Mouse (Mus musculus) liver, embryonic 14.5 days (tissue): ENCODE measurements at regions not wholly inside any gene's neighbourhood (a gene's known extent, or its start where the extent isn't known, plus 50 kb on each side); places are given as distances from the start of the nearest gene placed in this dataset.

Experiments
- ATAC-seq: fragments of 200-750 bp; cut with Nextera tagmentation; 2 replicates; pipeline ENCODE4 v1.8.0; 2017; ENCODE audit warnings: moderate number of reproducible peaks, mild to moderate bottlenecking, moderate library complexity; ENCODE audit not compliant: insufficient read depth
- DNase-seq, 3 experiments: peaks; one replicate each; pipeline ENCODE4 v3.0.0-alpha.2; 2012 to 2013; ENCODE audit warnings: low read depth in 3 of 3, low spot score in 3 of 3
- H3K27ac ChIP-seq: fragments of 300-500 bp; sonication (generic); 2 replicates; pipeline ENCODE4 v1.5.1; 2014; ENCODE audit warnings: moderate library complexity, mild to moderate bottlenecking, control low read depth, inconsistent platforms
- H3K27me3 ChIP-seq: fragments of 300-500 bp; sonication (generic); 2 replicates; pipeline ENCODE4 v1.6.1; 2014; ENCODE audit warnings: mild to moderate bottlenecking, low read length, moderate library complexity; ENCODE audit not compliant: control insufficient read depth, insufficient read depth
- H3K36me3 ChIP-seq: fragments of 300-500 bp; sonication (generic); replicated peaks from 2 replicates; pipeline ENCODE4 v1.6.1; 2014; ENCODE audit warnings: low read depth; ENCODE audit not compliant: control insufficient read depth, insufficient read depth
- H3K4me1 ChIP-seq, 2 experiments: fragments of 200-500 bp in 1 of 2; fragments of 300-500 bp in 1 of 2; sonication (generic) in 1 of 2; replicated peaks; 2 replicates each; pipeline ENCODE4 v1.6.1; 2012 to 2014; ENCODE audit warnings: antibody characterized with exemption in 1 of 2, inconsistent platforms in 1 of 2, low read length in 1 of 2; ENCODE audit not compliant: control insufficient read depth in 2 of 2, insufficient read depth in 2 of 2
- H3K4me2 ChIP-seq: fragments of 300-500 bp; sonication (generic); 2 replicates; pipeline ENCODE4 v1.6.1; 2014; ENCODE audit warnings: low read depth, mild to moderate bottlenecking, control low read depth, moderate library complexity
- H3K4me3 ChIP-seq, 2 experiments: fragments of 200-500 bp in 1 of 2; fragments of 300-500 bp in 1 of 2; sonication (generic) in 1 of 2; 2 replicates each; pipeline ENCODE4 v1.5.1; 2012 to 2014; ENCODE audit warnings: low read depth in 2 of 2, low read length in 2 of 2, mild to moderate bottlenecking in 2 of 2, control low read depth in 1 of 2, inconsistent platforms in 1 of 2, moderate library complexity in 1 of 2; ENCODE audit not compliant: insufficient read depth in 1 of 2
- H3K9ac ChIP-seq: fragments of 300-500 bp; sonication (generic); replicated peaks from 2 replicates; pipeline ENCODE4 v1.6.1; 2014; ENCODE audit warnings: mild to moderate bottlenecking, control low read depth, moderate library complexity
- H3K9me3 ChIP-seq: fragments of 300-500 bp; sonication (generic); 2 replicates; pipeline ENCODE4 v1.6.1; 2016; ENCODE audit warnings: low read length, mixed read lengths; ENCODE audit not compliant: control insufficient read depth
- CTCF ChIP-seq: IDR thresholded peaks from 2 replicates; pipeline ENCODE4 v1.5.1; 2016; ENCODE audit warnings: antibody characterized with exemption, low read depth, control low read depth
- EP300 ChIP-seq: IDR thresholded peaks from 2 replicates; pipeline ENCODE4 v1.6.1; 2016; ENCODE audit warnings: antibody characterized with exemption, low read depth
- WGBS: fragments of 180-500 bp; shearing (Covaris S2); extraction: QIAGEN DNeasy Blood & Tissue Kit; methylation state at CpG from one replicate; pipeline ENCODE4 v1.1.7; 2014; ENCODE audit not compliant: insufficient replicate concordance; 5-methylcytosine and 5-hydroxymethylcytosine counted together

DNA sequence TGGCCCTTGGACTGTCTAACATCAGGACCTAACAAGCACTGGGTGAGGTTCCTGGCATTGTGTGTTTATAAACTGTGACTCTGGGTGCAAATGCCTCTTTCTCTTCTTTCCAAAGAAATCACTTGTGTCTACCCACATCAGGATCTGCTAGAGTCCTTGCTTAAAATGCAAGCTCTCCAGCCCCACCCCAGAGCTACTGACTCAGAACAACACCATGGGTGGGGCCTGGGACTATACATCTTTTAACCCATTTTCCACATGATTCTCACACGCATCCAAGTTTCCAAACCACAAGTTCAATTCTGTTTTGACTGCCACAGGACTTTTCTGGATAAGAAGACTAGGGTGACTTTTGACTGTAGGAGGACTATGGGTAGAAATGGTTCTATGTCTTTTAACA lies 88.7 kb upstream of the 4930412O13Rik start:
- Histone ChIP-seq H3K4me1 (no peaks in the 10 kb centered on the region), H3K27me3 (no peaks in the 10 kb centered on the region), H3K4me2 (no peak overlapping the region), H3K9ac (no peak overlapping the region), H3K27ac (no peak overlapping the region), H3K4me3 (no peak overlapping the region), H3K36me3 (no peaks in the 10 kb centered on the region), H3K9me3 (no peaks in the 10 kb centered on the region)
- DNase-seq (no peak), ATAC-seq (no peak)
- 53% methylated on average over 1 of the region's 1 CpGs for WGBS
- no peak for TF ChIP-seq EP300
- TF ChIP-seq CTCF, result no peak

DNA sequence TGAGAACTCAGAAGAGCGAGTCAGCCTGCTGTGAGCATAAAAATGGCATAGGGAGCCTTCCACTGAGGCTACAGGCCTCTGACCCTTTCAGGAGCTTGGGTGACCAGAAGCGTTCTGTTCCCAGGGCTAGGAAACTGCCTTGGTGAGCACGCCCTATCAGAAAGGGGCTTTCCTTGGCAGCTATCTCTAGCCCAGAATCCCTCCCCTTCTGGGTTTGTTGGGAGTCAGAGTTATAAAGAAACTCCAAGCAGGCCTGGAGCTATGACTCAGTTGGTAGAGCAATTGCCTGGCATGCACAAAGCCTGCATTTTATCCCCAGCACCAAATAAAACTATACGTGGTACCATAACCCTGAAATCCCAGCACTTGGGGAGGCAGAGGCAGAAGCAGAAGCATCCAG lies 85.7 kb upstream of the 4930412O13Rik start:
- WGBS, result 62% methylated on average over 4 of the region's 4 CpGs
- no peak for TF ChIP-seq EP300
- no peak for TF ChIP-seq CTCF
- DNase-seq (no peak), ATAC-seq (no peak)
- H3K27ac ChIP-seq, result no peak overlapping the region
- H3K36me3 ChIP-seq, result no peaks in the 10 kb centered on the region
- H3K27me3 ChIP-seq, result no peaks in the 10 kb centered on the region
- no peak overlapping the region for H3K4me2 ChIP-seq
- no peaks in the 10 kb centered on the region for H3K9me3 ChIP-seq
- H3K9ac ChIP-seq, result no peak overlapping the region
- H3K4me1 ChIP-seq, result no peaks in the 10 kb centered on the region
- H3K4me3 ChIP-seq, result no peak overlapping the region

DNA sequence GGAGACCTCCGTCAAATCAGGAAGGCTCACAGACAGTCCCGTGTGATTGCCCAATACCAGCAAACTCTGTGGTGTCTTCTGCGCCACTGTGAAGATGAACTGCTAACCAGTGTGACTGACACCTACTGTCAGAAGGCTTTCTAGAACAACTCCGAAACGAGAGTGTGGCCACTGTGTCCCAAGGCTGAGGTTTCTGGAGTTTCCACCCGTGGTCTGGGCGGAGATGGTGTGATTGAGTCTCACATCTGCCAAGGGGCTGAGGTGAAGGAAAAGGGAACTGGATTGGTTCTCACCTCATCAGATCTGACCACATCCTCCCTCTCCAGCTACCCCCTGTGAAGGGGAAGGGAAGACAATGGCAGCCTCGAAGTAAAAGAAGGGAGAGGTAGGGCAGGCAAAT lies 79.6 kb upstream of the 4930412O13Rik start:
- TF ChIP-seq EP300 (no peak), CTCF (no peak)
- Histone ChIP-seq H3K27me3 (no peaks in the 10 kb centered on the region), H3K4me1 (no peaks in the 10 kb centered on the region), H3K4me3 (no peak overlapping the region), H3K4me2 (no peak overlapping the region), H3K9ac (no peak overlapping the region), H3K36me3 (no peaks in the 10 kb centered on the region), H3K27ac (no peak overlapping the region), H3K9me3 (no peaks in the 10 kb centered on the region)
- 13% methylated on average over 8 of the region's 8 CpGs for WGBS
- DNase-seq, result no peak
- ATAC-seq, result no peak

DNA sequence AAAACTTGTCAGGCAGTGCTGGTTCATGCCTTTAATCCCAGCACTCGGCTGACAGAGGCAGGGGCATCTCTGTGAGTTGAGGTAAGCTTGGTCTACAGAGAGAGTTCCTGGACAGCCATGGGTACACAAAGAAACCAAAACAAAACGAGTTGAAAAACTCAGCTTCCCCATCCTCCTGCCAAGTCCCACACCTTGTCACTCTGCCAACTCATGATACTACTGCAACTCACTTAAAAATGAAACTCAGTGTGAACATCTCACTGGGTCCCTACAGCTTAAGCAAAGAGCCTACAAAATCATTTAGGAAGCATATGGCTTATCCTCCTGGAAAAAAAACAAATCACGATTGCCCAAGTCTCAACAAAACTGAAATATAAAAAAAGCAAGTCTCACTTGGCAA lies 76.7 kb upstream of the 4930412O13Rik start:
- TF ChIP-seq CTCF (no peak), EP300 (no peak)
- no peaks in the 10 kb centered on the region for H3K36me3 ChIP-seq
- H3K4me1 ChIP-seq, result no peaks in the 10 kb centered on the region
- no peak overlapping the region for H3K4me2 ChIP-seq
- no peak overlapping the region for H3K4me3 ChIP-seq
- ATAC-seq, result no peak
- no peak for DNase-seq
- no peaks in the 10 kb centered on the region for H3K27me3 ChIP-seq
- no peak overlapping the region for H3K27ac ChIP-seq
- H3K9ac ChIP-seq, result no peak overlapping the region
- 37% methylated on average over 3 of the region's 3 CpGs for WGBS
- no peaks in the 10 kb centered on the region for H3K9me3 ChIP-seq

DNA sequence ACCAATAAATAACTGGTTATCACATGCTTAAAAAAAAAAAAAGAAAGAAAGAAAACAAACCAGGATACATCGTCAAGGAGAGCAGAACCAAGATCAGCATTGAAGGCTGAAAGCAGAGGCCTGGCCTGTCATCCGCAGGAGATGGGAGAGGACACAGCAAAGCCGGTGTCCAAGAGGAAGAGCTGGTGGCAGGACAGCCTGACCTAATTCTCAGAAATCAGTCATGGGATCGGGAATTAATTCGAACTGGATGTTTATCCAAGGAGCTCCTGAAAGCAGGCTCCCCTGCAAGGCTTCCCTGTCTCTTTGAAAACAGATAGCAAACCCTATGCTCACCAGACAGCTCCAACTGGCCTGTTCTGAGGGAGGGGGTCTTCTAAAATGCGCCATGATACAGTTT lies 75.5 kb upstream of the 4930412O13Rik start:
- TF ChIP-seq CTCF, result no peak
- no peaks in the 10 kb centered on the region for H3K36me3 ChIP-seq
- DNase-seq (no peak), ATAC-seq (no peak)
- H3K27ac ChIP-seq, result no peak overlapping the region
- 65% methylated on average over 6 of the region's 6 CpGs for WGBS
- H3K4me2 ChIP-seq, result no peak overlapping the region
- H3K9ac ChIP-seq, result no peak overlapping the region
- no peaks in the 10 kb centered on the region for H3K27me3 ChIP-seq
- no peak overlapping the region for H3K4me3 ChIP-seq
- no peaks in the 10 kb centered on the region for H3K4me1 ChIP-seq
- no peaks in the 10 kb centered on the region for H3K9me3 ChIP-seq
